Mouse (Mus musculus) ES-Bruce4 (cell line): ENCODE data around the gene Racgap1. TPM values are rescaled to one million over a fixed set of nuclear protein-coding genes. Genes with fewer than 3 reads are reported as not detected.
A peak's percentile ranks its signal among the peaks of the same experiment; 100 is the strongest.

ENCODE experiments used
- H3K27ac ChIP-seq: 2 replicates; pipeline ENCODE4 v1.5.1; 2012; ENCODE audit warnings: low read length, inconsistent platforms; ENCODE audit not compliant: insufficient read depth
- H3K27me3 ChIP-seq: 2 replicates; pipeline ENCODE4 v1.6.1; 2012; ENCODE audit warnings: mild to moderate bottlenecking, low read length, inconsistent platforms; ENCODE audit not compliant: control insufficient read depth, poor library complexity, insufficient read depth, severe bottlenecking
- H3K36me3 ChIP-seq: 2 replicates; pipeline ENCODE4 v1.6.1; 2012; ENCODE audit warnings: inconsistent platforms, mild to moderate bottlenecking, low read length, moderate library complexity; ENCODE audit not compliant: control insufficient read depth, poor library complexity, insufficient read depth, severe bottlenecking
- H3K4me1 ChIP-seq: one replicate; pipeline ENCODE4 v1.8.1; 2011; ENCODE audit warnings: low read length; ENCODE audit not compliant: control insufficient read depth, insufficient read depth
- H3K4me3 ChIP-seq: 2 replicates; pipeline ENCODE4 v1.5.1; 2011; ENCODE audit warnings: low read depth, mild to moderate bottlenecking, low read length
- H3K9ac ChIP-seq: 2 replicates; pipeline ENCODE4 v1.6.1; 2012; ENCODE audit warnings: low read depth, mild to moderate bottlenecking, inconsistent platforms; ENCODE audit not compliant: poor library complexity, severe bottlenecking
- H3K9me3 ChIP-seq: replicated peaks from 2 replicates; pipeline ENCODE4 v1.6.1; 2012; ENCODE audit warnings: mild to moderate bottlenecking, low read length, inconsistent platforms; ENCODE audit not compliant: control insufficient read depth, poor library complexity, insufficient read depth, severe bottlenecking
- CTCF ChIP-seq: IDR thresholded peaks from one replicate; pipeline ENCODE4 v1.8.1; 2011; ENCODE audit warnings: low read depth, low read length
- EP300 ChIP-seq: IDR thresholded peaks from 2 replicates; pipeline ENCODE4 v1.6.1; 2011; ENCODE audit warnings: low read depth, low read length; ENCODE audit not compliant: insufficient read depth
- POLR2A ChIP-seq: IDR thresholded peaks from one replicate; pipeline ENCODE4 v1.8.1; 2011; ENCODE audit warnings: low read length; ENCODE audit not compliant: insufficient read depth
- polyA plus RNA-seq: library from polyadenylated mRNA; stranded (reverse); fragments of >200 nt; gene quantifications from 2 replicates; pipeline ENCODE4 v1.2.4, GENCODE M21; 2011; ENCODE audit warnings: low read depth; ENCODE audit not compliant: missing spikeins, insufficient read depth, insufficient read length

Racgap1 gene
- polyA plus RNA-seq, 1 experiment, result 122 TPM

DNA sequence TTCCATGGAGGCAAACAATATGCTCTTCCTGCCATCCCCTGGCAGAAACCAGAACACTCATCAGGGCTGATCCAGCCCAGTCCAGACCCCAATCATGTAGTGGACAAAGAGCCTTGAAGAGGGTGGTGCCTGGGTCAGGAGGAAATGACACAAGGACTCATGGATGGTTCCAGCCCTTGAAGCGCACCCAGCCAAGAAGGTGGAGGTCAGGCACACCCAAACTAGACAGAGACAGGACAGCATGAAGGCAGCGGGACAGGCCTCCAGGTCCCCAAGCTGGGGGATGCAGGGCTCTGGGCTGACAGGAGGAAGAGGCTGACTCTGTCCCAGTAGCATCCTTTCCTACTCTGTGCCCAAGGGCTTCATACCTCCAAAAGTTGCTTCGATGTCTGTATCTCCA is 64.9 kb downstream of the Racgap1 start:
- Histone ChIP-seq H3K27me3 (peaks cover 14% of the 10 kb centered on the region), H3K4me1 (peaks cover 3% of the 10 kb centered on the region), H3K4me3 (no peak overlapping the region)

DNA sequence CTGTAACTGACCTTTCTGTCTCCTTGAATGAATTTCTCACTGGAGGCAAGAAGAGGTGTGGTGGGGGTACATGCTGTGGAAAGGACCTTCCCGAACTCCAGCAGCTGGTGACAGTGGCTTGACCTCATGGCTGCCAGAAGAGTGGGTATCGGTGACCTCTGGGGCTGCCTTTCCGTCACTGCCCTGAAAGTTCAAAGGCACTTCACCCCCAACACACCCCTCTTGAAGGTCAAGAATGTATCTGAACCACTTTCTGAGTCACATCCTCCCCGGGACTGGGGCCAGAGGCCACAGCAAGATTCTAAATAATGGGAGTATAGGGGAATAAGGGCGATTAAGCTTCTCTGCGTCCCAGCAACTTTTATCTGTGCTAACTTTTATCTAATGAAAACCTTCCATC is 65.7 kb downstream of the Racgap1 start:
- no peak for TF ChIP-seq CTCF
- no peak for TF ChIP-seq POLR2A
- TF ChIP-seq EP300, result no peak
- H3K27ac ChIP-seq, result no peak overlapping the region
- no peak overlapping the region for H3K9ac ChIP-seq

More for the DNA sequence above, 64.9 kb downstream of the Racgap1 start:
- Histone ChIP-seq H3K9ac (no peak overlapping the region), H3K9me3 (no peaks in the 10 kb centered on the region), H3K36me3 (no peaks in the 10 kb centered on the region), H3K27ac (no peak overlapping the region)
- TF ChIP-seq CTCF (no peak), POLR2A (no peak), EP300 (no peak)

DNA sequence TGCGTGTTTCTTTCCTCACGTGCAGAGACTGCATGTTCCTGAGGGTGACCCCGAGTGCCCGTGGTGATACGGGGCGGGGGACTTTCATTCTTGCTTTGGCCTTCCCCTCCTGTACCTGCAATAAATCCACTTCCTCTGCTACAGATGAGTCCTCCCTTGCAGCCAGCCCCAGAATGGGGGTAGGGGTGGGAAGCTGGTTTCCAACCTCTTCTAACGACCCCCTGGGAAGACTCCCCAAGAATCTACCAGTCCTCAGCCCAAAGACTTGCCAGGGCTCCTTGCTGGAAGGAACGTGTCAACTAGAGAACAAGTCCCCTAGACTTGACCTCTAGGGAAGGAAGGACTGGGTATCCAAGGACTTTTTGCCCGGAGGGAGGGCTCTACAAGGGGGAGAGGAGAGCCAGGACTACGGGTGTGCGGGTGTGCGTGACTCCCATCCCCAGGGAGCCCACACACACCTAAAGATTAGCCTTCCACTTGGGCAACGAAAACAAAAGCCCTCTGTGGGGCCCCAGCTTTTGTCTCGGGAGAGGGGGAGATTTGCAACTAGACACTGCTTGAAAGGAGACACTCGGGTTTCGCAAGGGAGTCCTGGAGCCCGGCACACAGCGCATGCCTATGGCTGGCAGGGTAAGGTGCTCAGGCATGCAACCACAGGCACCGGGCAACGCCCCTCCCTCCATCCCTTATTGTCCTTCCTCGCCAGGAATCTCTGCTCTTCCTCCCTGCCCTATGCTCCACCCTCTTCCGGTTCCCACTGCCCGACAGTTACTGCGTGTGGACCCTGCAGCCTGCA is 66.9 kb downstream of the Racgap1 start:
- Histone ChIP-seq H3K4me3 (peak overlapping the region; percentile 30), H3K4me1 (peaks cover 3% of the 10 kb centered on the region), H3K9ac (peak overlapping the region; percentile 53), H3K9me3 (no peaks in the 10 kb centered on the region), H3K27ac (no peak overlapping the region), H3K36me3 (no peaks in the 10 kb centered on the region), H3K27me3 (0 out of 2 replicates have a peak, but pooled peaks cover under 1% of the 10 kb centered on the region)
- no peak for TF ChIP-seq EP300
- TF ChIP-seq CTCF, result no peak
- TF ChIP-seq POLR2A, result no peak

More for the DNA sequence above, 65.7 kb downstream of the Racgap1 start:
- no peaks in the 10 kb centered on the region for H3K9me3 ChIP-seq
- H3K4me1 ChIP-seq, result peaks cover 3% of the 10 kb centered on the region
- H3K27me3 ChIP-seq, result peaks cover 10% of the 10 kb centered on the region
- no peak overlapping the region for H3K4me3 ChIP-seq
- no peaks in the 10 kb centered on the region for H3K36me3 ChIP-seq

DNA sequence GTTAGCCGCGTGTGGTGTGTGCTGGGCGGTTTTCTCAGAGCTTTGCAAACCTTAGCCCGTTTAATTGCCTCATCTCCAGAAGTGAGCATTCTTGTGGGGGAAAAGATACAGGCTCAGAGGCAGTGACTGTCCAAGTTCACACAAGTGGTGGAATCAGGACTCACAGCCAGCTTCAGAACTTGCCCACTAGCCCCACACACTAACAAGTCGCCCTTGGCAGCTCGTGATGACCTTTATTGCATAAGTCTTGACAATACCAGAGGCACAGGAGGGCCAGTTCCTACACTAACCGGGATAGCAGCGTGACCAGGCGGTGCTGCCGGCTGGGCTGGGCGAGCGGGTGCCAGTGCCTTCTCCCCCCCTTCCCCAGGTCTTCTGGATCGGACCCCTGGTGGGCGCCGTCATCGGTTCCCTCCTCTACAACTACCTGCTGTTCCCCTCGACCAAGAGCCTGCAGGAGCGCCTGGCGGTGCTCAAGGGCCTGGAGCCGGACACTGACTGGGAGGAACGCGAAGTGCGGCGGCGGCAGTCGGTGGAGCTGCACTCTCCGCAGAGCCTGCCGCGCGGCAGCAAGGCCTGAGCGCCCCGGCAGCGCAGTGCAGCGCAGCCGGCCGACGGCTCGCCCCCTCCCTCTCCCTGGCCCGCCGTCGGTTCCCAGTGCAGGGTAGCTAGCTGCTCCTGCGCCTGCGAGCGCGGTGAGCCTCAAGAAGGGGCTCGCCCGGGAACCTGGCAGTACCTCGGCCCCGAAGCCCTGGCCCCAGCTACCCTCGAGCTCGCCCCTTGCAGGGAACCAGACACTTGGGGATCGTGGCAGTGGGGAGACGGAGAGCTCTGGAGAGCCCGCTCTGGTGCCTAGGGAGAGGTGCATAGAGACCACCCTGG is 67.8 kb downstream of the Racgap1 start:
- H3K27me3 ChIP-seq, result no peaks in the 10 kb centered on the region
- no peaks in the 10 kb centered on the region for H3K36me3 ChIP-seq
- peak overlapping the region; percentile 30 for H3K4me3 ChIP-seq
- H3K4me1 ChIP-seq, result no peaks in the 10 kb centered on the region
- peak overlapping the region; percentile 53 for H3K9ac ChIP-seq
- no peak overlapping the region for H3K27ac ChIP-seq
- H3K9me3 ChIP-seq, result no peaks in the 10 kb centered on the region
- TF ChIP-seq CTCF (no peak), POLR2A (no peak), EP300 (no peak)

DNA sequence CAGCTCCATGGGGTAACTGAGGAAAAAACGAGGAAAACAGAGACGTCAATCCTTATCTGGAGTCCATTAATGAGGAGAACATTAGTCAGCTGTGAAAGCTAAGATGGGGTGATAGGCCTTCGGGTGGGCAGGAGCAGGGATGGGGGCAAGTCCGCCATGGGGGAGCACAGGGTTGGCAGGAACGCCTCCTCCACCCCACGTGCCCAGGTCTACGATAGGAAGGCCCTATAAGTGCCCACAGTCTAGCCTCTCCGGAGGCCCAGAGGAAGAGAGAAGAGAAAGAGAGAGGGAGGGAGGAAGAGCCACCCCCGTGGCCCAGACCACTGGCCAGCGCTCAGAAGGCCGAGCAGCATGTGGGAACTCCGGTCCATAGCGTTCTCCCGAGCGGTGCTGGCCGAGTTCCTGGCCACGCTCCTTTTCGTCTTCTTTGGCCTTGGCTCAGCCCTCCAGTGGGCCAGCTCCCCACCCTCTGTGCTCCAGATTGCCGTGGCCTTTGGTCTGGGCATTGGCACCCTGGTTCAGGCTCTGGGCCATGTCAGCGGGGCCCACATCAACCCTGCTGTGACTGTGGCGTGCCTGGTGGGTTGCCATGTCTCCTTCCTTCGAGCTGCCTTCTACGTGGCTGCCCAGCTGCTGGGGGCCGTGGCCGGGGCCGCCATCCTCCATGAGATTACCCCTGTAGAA is 72.5 kb downstream of the Racgap1 start, which contains the start of gene Aqp2:
TSS of gene Aqp2 (plus strand) at position 254 of the 684 bp plus-strand sequence.
- TF ChIP-seq POLR2A, result no peak
- no peak for TF ChIP-seq CTCF
- TF ChIP-seq EP300, result no peak
- Histone ChIP-seq H3K27me3 (no peaks in the 10 kb centered on the region), H3K4me1 (no peaks in the 10 kb centered on the region), H3K9ac (no peak within 1 kb of the TSS), H3K36me3 (no peaks in the 10 kb centered on the region), H3K4me3 (no peak within 1 kb of the TSS), H3K27ac (no peak within 1 kb of the TSS), H3K9me3 (no peaks in the 10 kb centered on the region)

Other genes with a start within 250 kb of the Racgap1 start
- gene Nckap5l, start 193.9 kb downstream of the Racgap1 start, polyA plus RNA-seq, result 6.1 and 10.4 TPM in 2 replicates
- 10.7 and 12.5 TPM in 2 replicates for gene Bcdin3d, start 176.9 kb downstream of the Racgap1 start, polyA plus RNA-seq
- gene Faim2, start 123.5 kb downstream of the Racgap1 start, polyA plus RNA-seq, result 0.72 and 0.90 TPM in 2 replicates
- gene Aqp2, start 72.6 kb downstream of the Racgap1 start, polyA plus RNA-seq, result not detected in 2 replicates
- not detected in 2 replicates for gene Aqp5, start 60.9 kb downstream of the Racgap1 start, polyA plus RNA-seq
- gene Aqp6, start 50.3 kb downstream of the Racgap1 start, polyA plus RNA-seq, result 0.32 and 0.42 TPM in 2 replicates
- gene Asic1, start 18.7 kb upstream of the Racgap1 start, polyA plus RNA-seq, result 3.9 and 4.1 TPM in 2 replicates
- gene Smarcd1, start 50.5 kb upstream of the Racgap1 start, polyA plus RNA-seq, result 92.3 and 100 TPM in 2 replicates
- not detected in 2 replicates for gene Gm17349, start 53.8 kb upstream of the Racgap1 start, polyA plus RNA-seq
- gene Gpd1, start 65.9 kb upstream of the Racgap1 start, polyA plus RNA-seq, result 0.28 and 1.9 TPM in 2 replicates
- 36.3 and 37.8 TPM in 2 replicates for gene Cox14, start 74.0 kb upstream of the Racgap1 start, polyA plus RNA-seq
- 49.5 and 52.1 TPM in 2 replicates for gene Cers5, start 121.2 kb upstream of the Racgap1 start, polyA plus RNA-seq
- gene Lima1, start 223.8 kb upstream of the Racgap1 start, polyA plus RNA-seq, result 104 and 113 TPM in 2 replicates